Mouse (Mus musculus) large intestine, adult 2 months (tissue): ENCODE data around the gene H6pd. TPM values are rescaled to one million over a fixed set of nuclear protein-coding genes. Genes with fewer than 3 reads are reported as not detected.

Experiments used
- polyA plus RNA-seq: library from polyadenylated mRNA; depleted of rRNA; stranded (reverse); fragments of >200 nt; gene quantifications from 2 replicates; pipeline ENCODE4 v1.2.3, GENCODE M21; 2012; rRNA removed

Gene H6pd
- polyA plus RNA-seq, 1 experiment: 13.3 TPM

Other genes starting within 250 kb of the H6pd start
- gene Slc25a33, start 234.7 kb downstream of the H6pd start, polyA plus RNA-seq: 5.2 and 5.6 TPM in 2 replicates
- 21.5 and 26.4 TPM in 2 replicates for gene Spsb1, start 54.0 kb downstream of the H6pd start, polyA plus RNA-seq
- 0.86 and 1.6 TPM in 2 replicates for gene Gpr157, start 78.3 kb upstream of the H6pd start, polyA plus RNA-seq
- gene Slc2a5, start 110.3 kb upstream of the H6pd start, polyA plus RNA-seq: 20.2 and 76.2 TPM in 2 replicates
- gene Slc2a7, start 139.9 kb upstream of the H6pd start, polyA plus RNA-seq: 6.9 and 33.5 TPM in 2 replicates
- not detected in 2 replicates for gene Car6, start 192.3 kb upstream of the H6pd start, polyA plus RNA-seq
- 341 and 516 TPM in 2 replicates for gene Eno1, start 227.7 kb upstream of the H6pd start, polyA plus RNA-seq